ENCODE assay signal across 9 mouse cellular contexts in the genomic region with DNA sequence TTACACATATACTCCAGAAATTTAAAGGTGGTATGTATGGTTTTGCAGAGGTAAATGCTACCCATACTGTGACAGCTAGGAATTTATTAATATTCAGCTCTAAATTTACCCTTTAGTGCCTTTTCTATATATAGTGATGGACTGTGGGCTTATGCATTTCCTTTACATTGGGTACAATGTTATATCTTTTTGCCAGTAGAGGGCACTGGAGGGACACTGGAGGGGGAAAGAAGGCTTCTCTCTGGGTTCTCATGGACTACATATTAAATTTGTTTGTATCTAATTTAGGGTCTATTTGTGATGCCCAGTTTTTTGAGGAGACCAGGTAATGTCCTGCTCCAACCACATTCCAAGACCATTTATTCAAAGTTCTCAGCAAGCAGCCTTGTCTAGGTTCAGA.
DNase-seq lines count a peak whose midpoint lies in the region; ATAC-seq and TF ChIP-seq lines count a peak whose summit lies in the region.
"Had no signal": no experiment of that assay in that cellular context is flagged by ENCODE, and none has a peak within 500 bp of the region (broad histone marks: within the 10 kb centered on the region; RNA-seq: fewer than 3 reads in every experiment).

No protein-coding gene starts in this region.

- no peaks in the 10 kb centered on the region for H3K27me3 ChIP-seq in heart, adult 2 months (ENCODE audit: control insufficient read depth, insufficient read depth, low read length)
- H3K27me3 ChIP-seq in midbrain, embryonic 14.5 days (ENCODE audit: control insufficient read depth, insufficient read depth, low read length), result no peaks in the 10 kb centered on the region
- no peaks in the 10 kb centered on the region for H3K27me3 ChIP-seq in midbrain, embryonic 15.5 days (replicated peaks)
- H3K27me3 ChIP-seq in heart, embryonic 11.5 days (ENCODE audit: control insufficient read depth, insufficient read depth, low read length), result no peaks in the 10 kb centered on the region

- H3K9ac ChIP-seq in heart, adult 2 months (ENCODE audit: low read depth, low read length), result no peak overlapping the region
- no peak overlapping the region for H3K9ac ChIP-seq in midbrain, embryonic 14.5 days (replicated peaks; ENCODE audit: low read length)
- H3K9ac ChIP-seq in midbrain, embryonic 15.5 days, result no peak overlapping the region
- H3K9ac ChIP-seq in heart, embryonic 11.5 days (ENCODE audit: low read depth, low read length), result no peak overlapping the region

- H3K4me3 ChIP-seq in heart, adult 2 months, result no peak overlapping the region
- H3K4me3 ChIP-seq in midbrain, embryonic 14.5 days (replicated peaks; ENCODE audit: low read depth, low read length), result no peak overlapping the region
- no peak overlapping the region for H3K4me3 ChIP-seq in midbrain, embryonic 15.5 days
- H3K4me3 ChIP-seq in heart, embryonic 11.5 days (ENCODE audit: low read depth, low read length), result no peak overlapping the region

- no peak for TF ChIP-seq EP300 in heart, adult 2 months (IDR thresholded peaks at IDR 0.05; ENCODE audit: insufficient read depth, low read depth, low read length)

- H3K36me3 ChIP-seq in heart, adult 2 months (ENCODE audit: control insufficient read depth, insufficient read depth, low read length), result no peaks in the 10 kb centered on the region
- H3K36me3 ChIP-seq in midbrain, embryonic 14.5 days (ENCODE audit: control insufficient read depth, insufficient read depth, low read length), result no peaks in the 10 kb centered on the region
- H3K36me3 ChIP-seq in midbrain, embryonic 15.5 days (replicated peaks), result no peaks in the 10 kb centered on the region
- H3K36me3 ChIP-seq in heart, embryonic 11.5 days (ENCODE audit: control insufficient read depth, insufficient read depth, low read length), result no peaks in the 10 kb centered on the region

- TF ChIP-seq CTCF in heart, adult 2 months (IDR thresholded peaks at IDR 0.05), result peak; percentile 57

- no peak for ATAC-seq in midbrain, embryonic 14.5 days (ENCODE audit: low FRiP score, low TSS enrichment)
- no peak for ATAC-seq in midbrain, embryonic 15.5 days (replicated peaks)
- no peak for ATAC-seq in heart, embryonic 11.5 days (replicated peaks; ENCODE audit: insufficient number of reproducible peaks, low FRiP score, low TSS enrichment)

- no peak for DNase-seq in heart, adult 2 months
- no peak for DNase-seq in heart, adult 9 months (ENCODE audit: low spot score in 2 of 2)
- DNase-seq in midbrain, embryonic 14.5 days, result peak; percentile 60
- DNase-seq in embryo, embryonic 10.5 days (ENCODE audit: low spot score), result peak; percentile 52
- DNase-seq in retina, postnatal 7 days (ENCODE audit: low read depth, low spot score), result peak; percentile 3
- no peak for DNase-seq in ovary, postnatal 14 days (ENCODE audit: low spot score)
- DNase-seq: cerebellum, adult 11 months had no signal

- no peaks in the 10 kb centered on the region for H3K79me2 ChIP-seq in heart, adult 2 months (replicated peaks; ENCODE audit: control insufficient read depth, insufficient read depth, low read length)

- TF ChIP-seq POLR2A in heart, adult 2 months (IDR thresholded peaks at IDR 0.05; ENCODE audit: insufficient read depth, low read depth, low read length), result no peak

- H3K4me1 ChIP-seq in heart, adult 2 months (ENCODE audit: control insufficient read depth, insufficient read depth, low read length), result no peaks in the 10 kb centered on the region
- no peaks in the 10 kb centered on the region for H3K4me1 ChIP-seq in midbrain, embryonic 14.5 days (ENCODE audit: control insufficient read depth, insufficient read depth, low read length)
- no peaks in the 10 kb centered on the region for H3K4me1 ChIP-seq in midbrain, embryonic 15.5 days
- no peaks in the 10 kb centered on the region for H3K4me1 ChIP-seq in heart, embryonic 11.5 days (ENCODE audit: control insufficient read depth, insufficient read depth, low read length)

- H3K27ac ChIP-seq in heart, adult 2 months, result no peak overlapping the region
- H3K27ac ChIP-seq in midbrain, embryonic 14.5 days (replicated peaks; ENCODE audit: low read depth, low read length), result no peak overlapping the region
- no peak overlapping the region for H3K27ac ChIP-seq in midbrain, embryonic 15.5 days
- no peak overlapping the region for H3K27ac ChIP-seq in heart, embryonic 11.5 days (ENCODE audit: low read depth, low read length)

- H3K9me3 ChIP-seq in midbrain, embryonic 14.5 days (ENCODE audit: control insufficient read depth, low read length), result no peaks in the 10 kb centered on the region
- H3K9me3 ChIP-seq in midbrain, embryonic 15.5 days, result no peaks in the 10 kb centered on the region
- H3K9me3 ChIP-seq in heart, embryonic 11.5 days (replicated peaks; ENCODE audit: control insufficient read depth, low read length), result no peaks in the 10 kb centered on the region

- H3K4me2 ChIP-seq in midbrain, embryonic 14.5 days (ENCODE audit: low read length), result no peak overlapping the region
- no peak overlapping the region for H3K4me2 ChIP-seq in midbrain, embryonic 15.5 days
- no peak overlapping the region for H3K4me2 ChIP-seq in heart, embryonic 11.5 days

- intact Hi-C loops in heart, adult 2 months (cut with DNase I), result no loop called here

Comparison
In these comparisons a context has a peak if more than half of its experiments do, and no peak if none do; other contexts are left out.
1. DNase-seq: peak in midbrain, embryonic 14.5 days (single experiment), embryo, embryonic 10.5 days (single experiment) and retina, postnatal 7 days (single experiment); none in heart, adult 2 months (0 of 2), heart, adult 9 months (0 of 2) and ovary, postnatal 14 days (single experiment).